Mouse (Mus musculus) hindbrain, embryonic 11.5 days (tissue): ENCODE data around the gene Slc4a10. TPM values are rescaled to one million over a fixed set of nuclear protein-coding genes. Genes with fewer than 3 reads are reported as not detected.
A peak's percentile ranks its signal among the peaks of the same experiment; 100 is the strongest.

Experiments
- ATAC-seq: fragments of 200-750 bp; cut with Nextera tagmentation; 2 replicates; pipeline ENCODE4 v1.8.0; 2017; ENCODE audit warnings: mild to moderate bottlenecking, moderate TSS enrichment, moderate library complexity; ENCODE audit not compliant: low FRiP score
- DNase-seq: peaks from one replicate; pipeline ENCODE4 v3.0.0-alpha.2; 2015; ENCODE audit warnings: low spot score
- H3K27ac ChIP-seq: fragments of 300-500 bp; sonication (generic); 2 replicates; pipeline ENCODE4 v1.5.1; 2014; ENCODE audit warnings: mild to moderate bottlenecking, low read depth, low read length
- H3K27me3 ChIP-seq: fragments of 300-500 bp; sonication (generic); 2 replicates; pipeline ENCODE4 v1.6.1; 2014; ENCODE audit warnings: mild to moderate bottlenecking, low read length, moderate library complexity, mixed read lengths; ENCODE audit not compliant: control insufficient read depth, insufficient read depth
- H3K36me3 ChIP-seq: fragments of 300-500 bp; sonication (generic); 2 replicates; pipeline ENCODE4 v1.6.1; 2014; ENCODE audit warnings: mild to moderate bottlenecking, low read length, moderate library complexity, mixed read lengths; ENCODE audit not compliant: control insufficient read depth, insufficient read depth
- H3K4me1 ChIP-seq: fragments of 300-500 bp; sonication (generic); replicated peaks from 2 replicates; pipeline ENCODE4 v1.6.1; 2014; ENCODE audit warnings: low read length, mixed read lengths; ENCODE audit not compliant: control insufficient read depth, insufficient read depth
- H3K4me2 ChIP-seq: fragments of 300-500 bp; sonication (generic); replicated peaks from 2 replicates; pipeline ENCODE4 v1.6.1; 2014; ENCODE audit warnings: mild to moderate bottlenecking, low read depth, low read length
- H3K4me3 ChIP-seq: fragments of 300-500 bp; sonication (generic); 2 replicates; pipeline ENCODE4 v1.5.1; 2014; ENCODE audit warnings: low read depth, low read length
- H3K9ac ChIP-seq: fragments of 300-500 bp; sonication (generic); 2 replicates; pipeline ENCODE4 v1.6.1; 2014; ENCODE audit warnings: low read depth, low read length
- H3K9me3 ChIP-seq: fragments of 300-500 bp; sonication (generic); 2 replicates; pipeline ENCODE4 v1.6.1; 2016; ENCODE audit warnings: low read length; ENCODE audit not compliant: control insufficient read depth
- WGBS: fragments of 180-500 bp; shearing (Covaris S2); extraction: QIAGEN DNeasy Blood & Tissue Kit; methylation state at CpG from one replicate; pipeline ENCODE4 v1.1.7; 2014; 5-methylcytosine and 5-hydroxymethylcytosine counted together
- polyA plus RNA-seq: library from polyadenylated mRNA; unstranded; fragments of >200 nt; fragmentation: Nextera tagmentation; extraction: Ambion mirVana; gene quantifications from 2 replicates; pipeline ENCODE4 v1.2.1, GENCODE M21; 2014

Slc4a10 gene
- polyA plus RNA-seq, 1 experiment from 2014 or later, result 2.7 TPM

- H3K9ac ChIP-seq, result no peak overlapping the region
- no peak overlapping the region for H3K4me3 ChIP-seq
- H3K9me3 ChIP-seq, result no peaks in the 10 kb centered on the region
- H3K36me3 ChIP-seq, result no peaks in the 10 kb centered on the region
- no peak overlapping the region for H3K27ac ChIP-seq
- no peaks in the 10 kb centered on the region for H3K4me1 ChIP-seq
- H3K4me2 ChIP-seq, result no peak overlapping the region
- ATAC-seq (no peak), DNase-seq (no peak)
- 92% methylated on average over 5 of the region's 5 CpGs for WGBS
- no peaks in the 10 kb centered on the region for H3K27me3 ChIP-seq
Measured at GRCm38 (mm10) chr2:62211106-62211505, 164.8 kb downstream of the Slc4a10 start.

GRCm38 (mm10) chr2:62227563-62227962 is 181.3 kb downstream of the Slc4a10 start:
- H3K27ac ChIP-seq, result no peak overlapping the region
- no peaks in the 10 kb centered on the region for H3K9me3 ChIP-seq
- DNase-seq, result no peak
- H3K4me1 ChIP-seq, result no peaks in the 10 kb centered on the region
- no peak for ATAC-seq
- H3K27me3 ChIP-seq, result no peaks in the 10 kb centered on the region
- H3K36me3 ChIP-seq, result no peaks in the 10 kb centered on the region
- H3K4me3 ChIP-seq, result no peak overlapping the region
- H3K4me2 ChIP-seq, result no peak overlapping the region
- no peak overlapping the region for H3K9ac ChIP-seq

- no peaks in the 10 kb centered on the region for H3K36me3 ChIP-seq
Measured at GRCm38 (mm10) chr2:62231271-62231670, 185.0 kb downstream of the Slc4a10 start.

GRCm38 (mm10) chr2:62244167-62244566 is 197.9 kb downstream of the Slc4a10 start:
- WGBS, result 46% methylated on average over 4 of the region's 4 CpGs
- ATAC-seq (peak; percentile 54), DNase-seq (peak; percentile 36)
- H3K4me2 ChIP-seq, result no peak overlapping the region
- H3K36me3 ChIP-seq, result no peaks in the 10 kb centered on the region
- no peak overlapping the region for H3K27ac ChIP-seq
- no peak overlapping the region for H3K9ac ChIP-seq
- no peaks in the 10 kb centered on the region for H3K9me3 ChIP-seq
- no peak overlapping the region for H3K4me3 ChIP-seq
- H3K4me1 ChIP-seq, result no peaks in the 10 kb centered on the region
- H3K27me3 ChIP-seq, result no peaks in the 10 kb centered on the region

More at GRCm38 (mm10) chr2:62231271-62231670, 185.0 kb downstream of the Slc4a10 start:
- no peak overlapping the region for H3K4me3 ChIP-seq
- WGBS, result 85% methylated on average over 2 of the region's 2 CpGs
- DNase-seq, result no peak
- H3K9me3 ChIP-seq, result no peaks in the 10 kb centered on the region
- H3K4me1 ChIP-seq, result no peaks in the 10 kb centered on the region
- H3K27me3 ChIP-seq, result no peaks in the 10 kb centered on the region
- ATAC-seq, result no peak
- no peak overlapping the region for H3K9ac ChIP-seq
- H3K4me2 ChIP-seq, result no peak overlapping the region
- no peak overlapping the region for H3K27ac ChIP-seq

- Histone ChIP-seq H3K4me1 (no peaks in the 10 kb centered on the region), H3K4me2 (no peak overlapping the region), H3K9ac (no peak overlapping the region), H3K27ac (no peak overlapping the region), H3K36me3 (no peaks in the 10 kb centered on the region), H3K4me3 (no peak overlapping the region), H3K9me3 (no peaks in the 10 kb centered on the region), H3K27me3 (no peaks in the 10 kb centered on the region)
- DNase-seq (no peak), ATAC-seq (no peak)
- WGBS, result 98% methylated on average over 9 of the region's 9 CpGs
Measured at GRCm38 (mm10) chr2:62268467-62268866, 222.2 kb downstream of the Slc4a10 start.

- ATAC-seq (no peak), DNase-seq (no peak)
- Histone ChIP-seq H3K27me3 (no peaks in the 10 kb centered on the region), H3K9me3 (no peaks in the 10 kb centered on the region), H3K27ac (no peak overlapping the region), H3K4me3 (no peak overlapping the region), H3K9ac (no peak overlapping the region), H3K4me2 (no peak overlapping the region), H3K36me3 (no peaks in the 10 kb centered on the region), H3K4me1 (no peaks in the 10 kb centered on the region)
- WGBS, result 58% methylated on average over 4 of the region's 4 CpGs
Measured at GRCm38 (mm10) chr2:62271840-62272239, 225.6 kb downstream of the Slc4a10 start.

GRCm38 (mm10) chr2:62278779-62279178 is 232.5 kb downstream of the Slc4a10 start:
- DNase-seq (no peak), ATAC-seq (no peak)
- 88% methylated on average over 3 of the region's 3 CpGs for WGBS
- H3K27me3 ChIP-seq, result no peaks in the 10 kb centered on the region
- H3K36me3 ChIP-seq, result no peaks in the 10 kb centered on the region
- no peak overlapping the region for H3K9ac ChIP-seq
- no peaks in the 10 kb centered on the region for H3K4me1 ChIP-seq
- no peaks in the 10 kb centered on the region for H3K9me3 ChIP-seq
- no peak overlapping the region for H3K4me3 ChIP-seq
- H3K4me2 ChIP-seq, result no peak overlapping the region
- H3K27ac ChIP-seq, result no peak overlapping the region

- DNase-seq (no peak), ATAC-seq (no peak)
- H3K27ac ChIP-seq, result no peak overlapping the region
- no peak overlapping the region for H3K4me3 ChIP-seq
- H3K4me1 ChIP-seq, result no peaks in the 10 kb centered on the region
- no peak overlapping the region for H3K9ac ChIP-seq
- H3K27me3 ChIP-seq, result no peaks in the 10 kb centered on the region
- 83% methylated on average over 7 of the region's 7 CpGs for WGBS
- no peaks in the 10 kb centered on the region for H3K36me3 ChIP-seq
- H3K9me3 ChIP-seq, result no peaks in the 10 kb centered on the region
- no peak overlapping the region for H3K4me2 ChIP-seq
Measured at GRCm38 (mm10) chr2:62279777-62280176, 233.5 kb downstream of the Slc4a10 start.

GRCm38 (mm10) chr2:62285026-62285425 is 238.8 kb downstream of the Slc4a10 start:
- ATAC-seq (no peak), DNase-seq (no peak)
- no peak overlapping the region for H3K9ac ChIP-seq
- H3K4me3 ChIP-seq, result no peak overlapping the region
- WGBS, result 95% methylated on average over 2 of the region's 2 CpGs
- H3K9me3 ChIP-seq, result no peaks in the 10 kb centered on the region
- H3K36me3 ChIP-seq, result no peaks in the 10 kb centered on the region
- H3K4me2 ChIP-seq, result no peak overlapping the region
- H3K4me1 ChIP-seq, result no peaks in the 10 kb centered on the region
- no peak overlapping the region for H3K27ac ChIP-seq
- no peaks in the 10 kb centered on the region for H3K27me3 ChIP-seq
